Mouse (Mus musculus) ES-E14 (cell line): Measurements from ENCODE around the gene Sema4a. TPM values are rescaled to one million over a fixed set of nuclear protein-coding genes. Genes with fewer than 3 reads are reported as not detected.

ENCODE experiments used
- DNase-seq: peaks from one replicate; pipeline ENCODE4 v3.0.0-alpha.2; 2013; ENCODE audit warnings: low read depth, low spot score
- H3K27ac ChIP-seq: 2 replicates; pipeline ENCODE4 v1.5.1; 2012; ENCODE audit warnings: low read depth, mild to moderate bottlenecking, low read length, moderate library complexity, mixed read lengths; ENCODE audit not compliant: poor library complexity, insufficient read depth, severe bottlenecking
- H3K36me3 ChIP-seq: 2 replicates; pipeline ENCODE4 v1.6.1; 2012; ENCODE audit warnings: mild to moderate bottlenecking, low read length, moderate library complexity, mixed read lengths; ENCODE audit not compliant: control insufficient read depth, poor library complexity, insufficient read depth, severe bottlenecking
- H3K4me1 ChIP-seq, 2 experiments: fragments of 150-350 bp in 1 of 2; sonication (generic) in 1 of 2; 2 replicates each; pipeline ENCODE4 v1.6.1; 2012; ENCODE audit warnings: low read length in 2 of 2, mild to moderate bottlenecking in 1 of 2, mixed read lengths in 1 of 2; ENCODE audit not compliant: control insufficient read depth in 2 of 2, insufficient read depth in 2 of 2, poor library complexity in 1 of 2
- H3K4me3 ChIP-seq, 2 experiments: fragments of 150-350 bp in 1 of 2; sonication (generic) in 1 of 2; 2 replicates each; pipeline ENCODE4 v1.5.1; 2012; ENCODE audit warnings: low read length in 2 of 2, low read depth in 1 of 2, mild to moderate bottlenecking in 1 of 2, mixed read lengths in 1 of 2; ENCODE audit not compliant: insufficient read depth in 1 of 2, poor library complexity in 1 of 2, severe bottlenecking in 1 of 2
- H3K9ac ChIP-seq: 2 replicates; pipeline ENCODE4 v1.6.1; 2012; ENCODE audit warnings: low read depth, mild to moderate bottlenecking, low read length, mixed read lengths; ENCODE audit not compliant: poor library complexity, insufficient read depth, severe bottlenecking
- H3K9me3 ChIP-seq: fragments of 150-350 bp; sonication (generic); 2 replicates; pipeline ENCODE4 v1.6.1; 2012; ENCODE audit warnings: low read depth, mild to moderate bottlenecking, low read length; ENCODE audit not compliant: control insufficient read depth, insufficient read depth
- CHD2 ChIP-seq: IDR thresholded peaks from 2 replicates; pipeline ENCODE4 v1.6.1; 2014; ENCODE audit warnings: mild to moderate bottlenecking, low read depth, low read length, inconsistent platforms
- HCFC1 ChIP-seq: IDR thresholded peaks from 2 replicates; pipeline ENCODE4 v1.6.1; 2012; ENCODE audit warnings: low read length, inconsistent platforms, borderline replicate concordance; ENCODE audit not compliant: insufficient read depth
- MAFK ChIP-seq: IDR thresholded peaks from 2 replicates; pipeline ENCODE4 v1.6.1; 2014; ENCODE audit warnings: mild to moderate bottlenecking, low read depth, low read length, inconsistent platforms; ENCODE audit not compliant: insufficient read depth
- ZC3H11A ChIP-seq: IDR thresholded peaks from 2 replicates; pipeline ENCODE4 v1.6.1; 2012; ENCODE audit warnings: low read depth, mild to moderate bottlenecking, inconsistent platforms, low read length, borderline replicate concordance
- ZNF384 ChIP-seq: IDR thresholded peaks from 2 replicates; pipeline ENCODE4 v1.6.1; 2012; ENCODE audit warnings: low read depth, low read length, inconsistent platforms
- in situ Hi-C, 2 experiments: fragments of 600-800 bp; cut with MboI; formaldehyde crosslinking; loops; one replicate each; pipeline ENCODE4 v1.15.1; 2025; ENCODE audit warnings: low sequenced_read_pairs in 2 of 2, inconsistent platforms in 1 of 2; ENCODE audit not compliant: unreplicated experiment in 2 of 2
- total RNA-seq: library from RNA; depleted of rRNA; stranded (reverse); fragments of 300-350 nt; gene quantifications from 2 replicates; pipeline ENCODE4 v1.2.3, GENCODE M21; 2012

Sema4a gene
- total RNA-seq, 1 experiment: 8.8 TPM

DNA sequence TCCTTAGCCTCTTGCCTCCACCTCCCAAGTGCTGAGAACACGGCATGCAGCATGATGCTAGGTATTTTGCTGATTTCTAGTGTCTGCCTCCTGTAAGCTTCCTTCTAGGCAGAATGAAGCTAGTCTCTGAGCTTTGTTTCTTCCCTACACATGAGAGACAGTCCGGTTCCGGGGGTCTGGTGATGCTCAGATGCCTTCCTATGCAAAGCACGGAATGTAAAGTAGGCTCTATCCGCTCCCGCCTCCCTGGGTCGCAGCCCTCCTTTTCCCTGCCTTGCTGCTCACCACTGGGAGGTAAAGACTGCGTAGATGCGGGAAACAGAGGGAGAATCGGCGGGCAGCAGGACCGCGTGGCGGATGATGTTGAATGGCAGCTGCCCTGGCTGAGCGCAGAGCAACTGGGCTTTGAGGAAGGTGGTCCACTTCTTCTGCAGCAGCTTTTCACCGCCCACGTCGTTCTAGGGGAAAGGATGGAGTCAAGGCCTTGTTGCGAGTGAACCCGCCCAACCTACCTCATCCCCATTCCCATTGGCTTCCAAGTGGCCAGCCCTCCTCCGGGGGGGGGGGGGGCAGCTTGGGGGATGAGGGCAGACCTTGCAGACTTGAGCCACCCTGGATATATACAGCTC lies 11.5 kb downstream of the Sema4a start:
- Histone ChIP-seq H3K4me1 (peaks cover 2 to 9% of the 10 kb centered on the region in 2 experiments; a peak in 1 of 4 replicates), H3K9me3 (no peaks in the 10 kb centered on the region), H3K36me3 (no peaks in the 10 kb centered on the region), H3K27ac (no peak overlapping the region), H3K4me3 (peak overlapping the region; percentile 42 to 62), H3K9ac (peak overlapping the region; percentile 46)
- in situ Hi-C loops: no loop called here
- no peak for DNase-seq
- TF ChIP-seq MAFK (no peak), HCFC1 (no peak), CHD2 (no peak), ZC3H11A (no peak), ZNF384 (no peak)

GRCm38 (mm10) chr3:88448443-88448842 lies 12.5 kb downstream of the Sema4a start:
- Histone ChIP-seq H3K4me3 (no peak overlapping the region), H3K9me3 (no peaks in the 10 kb centered on the region), H3K36me3 (no peaks in the 10 kb centered on the region), H3K4me1 (peaks cover 2 to 13% of the 10 kb centered on the region in 2 experiments; a peak in 2 of 4 replicates), H3K9ac (no peak overlapping the region), H3K27ac (no peak overlapping the region)
- no peak for DNase-seq
- TF ChIP-seq HCFC1 (no peak), CHD2 (no peak), ZNF384 (no peak), ZC3H11A (no peak), MAFK (no peak)
- in situ Hi-C loops: no loop called here

- no peak overlapping the region for H3K27ac ChIP-seq
- H3K4me1 ChIP-seq: peaks cover 2 to 18% of the 10 kb centered on the region in 2 experiments; a peak in 2 of 4 replicates
- H3K4me3 ChIP-seq: no peak overlapping the region
- H3K9me3 ChIP-seq: no peaks in the 10 kb centered on the region
- DNase-seq: no peak
- H3K9ac ChIP-seq: no peak overlapping the region
- in situ Hi-C loops: no loop called here
- no peaks in the 10 kb centered on the region for H3K36me3 ChIP-seq
- no peak for TF ChIP-seq HCFC1
- TF ChIP-seq ZC3H11A: no peak
- TF ChIP-seq MAFK: no peak
- TF ChIP-seq CHD2: no peak
- TF ChIP-seq ZNF384: no peak
Observed at GRCm38 (mm10) chr3:88447676-88448183, 13.3 kb downstream of the Sema4a start.

DNA sequence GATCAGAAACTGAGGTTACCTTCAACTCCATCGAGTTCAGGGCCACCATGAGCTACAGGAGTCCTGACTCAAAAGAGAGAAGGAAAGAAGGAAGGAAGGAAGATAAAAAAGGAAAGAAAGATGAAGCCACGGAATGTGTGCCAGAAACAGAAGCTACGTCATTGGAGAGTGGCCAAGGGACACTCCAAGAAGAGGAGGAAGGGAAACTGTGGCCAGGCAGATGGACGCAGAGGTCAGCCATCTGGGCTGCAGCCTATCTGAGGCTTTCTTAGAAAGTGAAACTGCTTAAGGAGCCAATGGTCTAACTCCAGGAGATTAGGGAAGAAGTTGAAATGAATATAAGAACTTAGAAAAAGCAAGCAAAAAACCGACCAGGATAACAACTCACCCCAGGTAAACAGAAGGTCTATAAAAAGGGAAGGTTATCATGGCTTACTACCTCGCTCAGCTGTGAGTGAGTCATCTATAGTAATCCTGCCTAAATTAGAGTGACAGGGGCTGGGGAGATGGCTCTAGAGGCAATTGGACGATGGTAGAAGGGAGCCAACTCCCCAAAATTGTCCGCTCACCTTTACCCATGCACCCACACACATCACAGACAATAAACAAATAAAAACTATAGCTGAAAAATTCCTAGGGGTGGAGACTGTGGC lies 14.4 kb downstream of the Sema4a start:
- H3K4me1 ChIP-seq: peaks cover 2 to 24% of the 10 kb centered on the region in 2 experiments; a peak in 2 of 4 replicates
- no peak for DNase-seq
- no peak for TF ChIP-seq CHD2
- no peak for TF ChIP-seq HCFC1
- no peak for TF ChIP-seq ZNF384
- no peak for TF ChIP-seq MAFK
- TF ChIP-seq ZC3H11A: no peak
- no peaks in the 10 kb centered on the region for H3K9me3 ChIP-seq
- in situ Hi-C loops: no loop called here
- H3K27ac ChIP-seq: no peak overlapping the region
- no peaks in the 10 kb centered on the region for H3K36me3 ChIP-seq
- H3K9ac ChIP-seq: no peak overlapping the region
- H3K4me3 ChIP-seq: no peak overlapping the region
